Mouse (Mus musculus): ENCODE data around the gene Dyrk3. TPM values are rescaled to one million over a fixed set of nuclear protein-coding genes. Genes with fewer than 3 reads are reported as not detected.

The Dyrk3 gene
- total RNA-seq, 2 experiments from 2014 or later = 4.3 to 7.3 TPM

DNA sequence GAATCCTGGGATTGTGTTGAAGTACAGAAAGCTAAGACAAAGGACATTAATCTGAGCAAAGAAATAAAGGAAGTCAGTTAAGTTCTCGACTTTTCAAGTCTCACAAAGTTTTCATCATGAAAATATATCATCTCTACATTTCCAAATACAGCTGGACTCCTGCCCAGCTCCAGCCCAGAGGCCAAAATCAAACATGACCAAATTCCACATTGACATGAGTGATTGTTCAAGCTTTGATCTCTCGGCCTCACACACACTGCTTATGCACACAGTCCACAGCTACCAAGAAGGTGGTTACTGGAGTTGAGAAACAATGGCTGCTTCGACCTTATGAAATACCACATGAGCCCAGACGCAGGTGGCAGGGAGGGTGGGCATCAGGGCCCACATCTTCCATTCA, 54.5 kb downstream of the Dyrk3 start:
- DNase-seq = peak; percentile 80 to 82

DNA sequence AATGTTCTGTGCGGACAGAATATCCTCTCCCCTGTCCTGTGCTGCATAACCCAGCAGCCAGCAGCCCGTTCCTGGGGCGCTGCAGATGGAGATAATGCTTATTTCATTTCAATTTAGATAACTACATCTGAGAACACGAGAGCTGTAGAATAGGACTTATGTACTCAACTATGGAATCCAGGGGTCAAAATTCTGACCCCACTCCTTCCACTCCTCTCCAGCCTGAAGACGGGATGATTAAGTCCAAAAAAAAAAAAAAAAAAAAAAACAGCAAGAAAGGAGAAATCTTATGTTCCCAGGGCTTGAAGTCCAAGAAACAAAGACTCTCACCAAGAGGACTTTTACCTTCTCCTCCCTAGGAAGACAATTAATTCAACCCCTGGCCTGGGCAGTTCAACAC, 55.0 kb downstream of the Dyrk3 start:
- no peak for DNase-seq

DNA sequence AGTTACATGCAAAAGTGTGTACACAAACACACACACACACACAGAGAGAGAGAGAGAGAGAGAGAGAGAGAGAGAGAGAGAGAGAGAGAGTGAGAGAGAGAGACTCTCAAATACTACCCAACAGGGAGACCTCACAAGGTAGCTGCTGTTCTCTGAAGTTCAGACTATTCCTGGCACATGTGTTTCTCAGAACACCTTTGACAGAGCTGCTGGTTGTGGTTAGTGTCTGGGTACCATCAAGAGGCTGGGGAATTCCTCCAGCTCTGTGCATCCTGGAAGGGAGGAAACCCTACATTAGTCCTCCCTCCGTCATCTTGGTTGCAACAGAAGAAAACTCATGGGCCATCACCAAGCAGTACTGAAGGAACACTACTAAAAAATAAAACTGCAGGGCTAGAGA, 57.5 kb downstream of the Dyrk3 start:
- DNase-seq = no peak

DNA sequence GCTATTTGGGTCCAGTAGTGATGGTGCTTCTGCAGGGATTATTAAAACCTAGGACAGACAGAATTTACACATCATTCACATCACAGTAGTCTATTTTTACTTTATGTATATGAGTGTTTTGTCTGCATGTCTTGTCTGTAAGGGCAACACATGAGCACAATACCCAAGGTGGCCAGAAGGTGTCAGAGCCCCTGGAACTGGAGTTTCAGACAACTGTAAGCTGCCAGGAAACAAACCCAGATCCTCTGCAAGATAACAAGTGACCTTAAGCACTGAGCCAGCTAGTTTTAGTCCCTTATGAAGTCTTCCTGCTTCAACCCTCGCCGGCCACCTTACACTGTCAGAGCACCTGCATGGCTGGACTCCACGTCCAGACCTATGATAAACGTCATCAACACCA, 58.4 kb downstream of the Dyrk3 start:
- no peak for DNase-seq

DNA sequence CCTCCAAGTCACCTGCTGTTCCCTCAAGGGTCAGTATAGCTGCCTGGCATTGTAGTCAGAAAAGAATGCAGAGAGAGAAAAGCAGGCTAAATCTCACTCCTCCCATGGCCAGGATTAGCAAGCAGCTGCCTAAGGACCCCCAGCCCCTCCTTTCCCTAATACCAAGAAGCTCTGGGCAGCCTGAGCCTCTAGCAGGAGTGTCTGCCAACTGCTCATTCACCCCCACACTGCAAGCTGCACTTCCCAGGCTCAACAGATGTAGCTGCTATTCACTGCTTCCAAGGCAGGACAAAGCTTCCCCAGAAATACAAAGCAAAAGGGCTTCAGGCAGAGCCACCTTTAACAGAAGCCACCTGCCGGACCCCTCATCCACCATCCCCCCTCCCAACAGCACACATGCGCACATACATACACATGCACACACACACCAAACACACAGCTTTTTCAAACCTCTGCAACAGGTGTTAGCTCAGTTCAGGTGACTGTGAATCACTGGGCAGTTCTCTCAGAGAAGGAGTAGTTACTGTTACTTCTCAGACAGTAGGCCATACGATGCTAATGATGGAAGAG, 59.3 kb downstream of the Dyrk3 start:
- DNase-seq = no peak

Other genes starting within 250 kb of the Dyrk3 start
- not detected for gene Il20, start 226.9 kb downstream of the Dyrk3 start, total RNA-seq (2021)
- gene Il19, start 198.2 kb downstream of the Dyrk3 start, total RNA-seq (2021) = not detected
- not detected for gene Il10, start 118.5 kb downstream of the Dyrk3 start, total RNA-seq (2021)
- gene Mapkapk2, start 40.5 kb downstream of the Dyrk3 start, total RNA-seq (2021) = 100 to 1,000 TPM; 205 to 213 TPM
- 10 to 100 TPM; 34.8 to 46.9 TPM for gene Eif2d, start 14.8 kb upstream of the Dyrk3 start, total RNA-seq (2021)
- gene Rassf5, start 106.9 kb upstream of the Dyrk3 start, total RNA-seq (2021) = 10 to 100 TPM; 13.4 to 14.1 TPM
- gene Ikbke, start 141.3 kb upstream of the Dyrk3 start, total RNA-seq (2021) = 10 to 100 TPM in 1 of 2 experiments, 1 to 10 TPM in 1; 6.6 to 20.5 TPM